Mouse (Mus musculus) v-Abl transformed pro-B cells (cell line): ENCODE measurements at regions not wholly inside any gene's neighbourhood (a gene's known extent, or its start where the extent isn't known, plus 50 kb on each side); places are given as distances from the start of the nearest gene placed in this dataset.
"Not testable (repeated sequence)": the region's sequence is repeated elsewhere in the genome, so short reads cannot be mapped to it uniquely, and the experiment has no call there.

ENCODE experiments used
- in situ Hi-C, 2 experiments: fragments of 400-800 bp; cut with MboI; formaldehyde crosslinking; loops; one replicate each; pipeline ENCODE4 v1.15.1; 2025; ENCODE audit not compliant: unreplicated experiment in 2 of 2

DNA sequence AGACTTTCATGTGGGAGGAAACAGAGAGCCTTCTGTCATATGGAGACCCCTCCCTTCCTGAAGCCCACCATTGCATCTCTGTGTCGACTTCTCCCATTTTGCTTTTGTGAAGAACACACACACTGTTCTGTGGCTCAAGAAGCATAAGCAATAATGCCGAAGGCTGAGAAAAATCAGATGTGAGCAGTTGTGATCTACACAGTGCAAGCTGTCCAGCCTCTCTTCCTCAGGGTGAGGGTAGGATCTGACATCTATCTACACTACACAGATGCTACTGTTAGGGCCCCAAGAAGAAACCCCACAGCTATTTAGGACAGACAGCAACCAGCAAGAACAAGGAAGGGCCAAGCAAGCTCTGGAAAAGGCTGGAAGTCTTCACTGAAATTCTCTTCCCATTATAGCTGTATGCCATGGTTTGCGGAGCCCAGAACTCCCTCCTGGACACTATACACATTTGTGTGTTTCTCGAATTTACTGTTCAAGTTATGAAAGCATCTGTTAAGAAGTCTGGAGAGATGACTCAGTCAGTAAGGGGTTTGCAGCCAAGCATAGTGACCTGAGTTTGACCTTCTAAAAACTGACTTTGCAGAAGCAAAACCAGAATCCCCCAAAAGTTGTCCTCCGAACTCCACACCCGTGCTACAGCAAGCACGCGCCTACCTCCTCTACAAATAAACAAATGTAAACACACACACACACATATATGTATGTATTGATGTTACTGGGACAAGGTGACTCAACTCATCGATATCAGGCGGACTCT lies 218.3 kb upstream of the Sesn3 start:
- in situ Hi-C loops: loop anchor here in 1 of 2 experiments (5.0 kb wide), 2 partner anchors 36 to 221 kb away; partner anchors contain the start of gene Sesn3

DNA sequence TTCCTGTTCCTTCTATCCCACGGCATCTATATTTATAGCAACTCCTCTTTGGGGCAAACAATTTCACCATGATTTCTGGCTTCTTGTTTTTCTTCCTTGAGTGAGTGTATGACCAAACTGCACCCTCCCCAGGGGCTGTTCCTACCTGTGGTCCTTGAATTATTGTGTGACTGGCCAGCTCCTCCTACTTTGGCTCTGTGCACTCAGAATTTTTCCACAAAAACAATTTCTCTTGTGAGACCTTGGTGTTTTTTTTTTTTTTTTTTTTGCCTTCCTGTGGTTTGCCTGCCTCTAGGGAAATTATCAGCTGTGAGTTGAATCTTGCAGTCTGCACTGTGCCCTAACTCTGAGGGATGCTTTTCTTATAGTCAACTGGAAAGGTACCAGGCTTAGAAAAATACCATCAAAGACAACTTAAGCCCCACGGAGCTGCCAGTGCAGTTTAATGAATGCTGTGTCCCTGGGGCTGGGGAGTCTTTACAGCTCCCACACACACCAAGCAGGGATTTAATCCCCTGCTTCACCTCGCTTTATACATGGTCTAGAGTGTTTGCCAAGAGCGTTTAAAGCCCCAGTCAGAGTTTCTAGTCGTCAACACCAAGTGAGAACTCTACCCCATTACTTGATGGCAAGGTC lies 216.2 kb upstream of the Sesn3 start:
- in situ Hi-C loops: loop anchor here in 1 of 2 experiments (5.0 kb wide), 2 partner anchors 34 to 219 kb away; partner anchors contain the start of gene Sesn3

GRCm38 (mm10) chr9:14059228-14059779 lies 215.6 kb upstream of the Sesn3 start:
- in situ Hi-C loops: loop anchor here in 1 of 2 experiments (5.0 kb wide), 2 partner anchors 33 to 218 kb away; partner anchors contain the start of gene Sesn3

GRCm38 (mm10) chr9:14060257-14060656 lies 214.6 kb upstream of the Sesn3 start:
- in situ Hi-C loops: no loop called here

DNA sequence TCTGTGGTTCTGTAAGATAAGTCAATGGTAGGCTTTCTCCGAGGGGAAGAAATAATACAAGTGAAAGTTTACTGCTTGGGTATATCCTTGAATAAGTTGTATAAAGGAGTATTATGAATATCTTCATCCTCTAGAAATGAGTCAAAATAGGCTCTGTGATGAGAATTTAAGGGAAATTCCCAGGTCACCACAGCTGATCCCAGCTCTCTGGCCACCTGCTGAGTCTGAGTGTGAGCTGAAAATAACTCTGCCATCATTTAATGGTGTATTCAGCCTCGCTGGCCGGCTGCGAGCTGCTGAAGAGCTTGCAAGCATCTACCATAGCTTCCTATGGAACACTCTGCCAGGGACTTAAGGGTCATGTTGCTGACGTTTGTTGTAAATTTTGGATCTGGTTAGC lies 213.5 kb upstream of the Sesn3 start:
- in situ Hi-C loops: no loop called here

- in situ Hi-C loops: no loop called here
These were observed 213.0 kb upstream of the Sesn3 start for GRCm38 (mm10) chr9:14061840-14062239.

GRCm38 (mm10) chr9:14062706-14063105 lies 212.2 kb upstream of the Sesn3 start:
- in situ Hi-C loops: no loop called here

DNA sequence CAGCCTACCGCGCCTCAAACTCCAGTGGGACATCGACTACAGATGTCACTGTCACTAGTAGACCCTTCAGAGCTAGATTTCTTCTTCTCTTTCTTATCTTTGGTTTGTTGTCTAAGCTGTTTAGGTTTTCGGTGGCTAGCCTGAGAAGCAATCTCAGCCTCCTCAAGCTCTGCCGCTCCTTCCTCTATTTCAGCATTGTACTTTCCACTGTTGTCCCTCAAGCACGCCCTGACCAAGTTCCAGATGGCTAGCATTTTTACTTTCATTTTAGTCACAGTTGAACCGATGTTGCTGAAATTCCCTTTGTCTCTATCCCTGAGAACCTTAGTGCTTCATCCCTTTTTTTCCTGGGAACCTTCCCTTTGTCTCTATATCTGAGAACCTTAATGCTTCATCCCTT lies 208.1 kb upstream of the Sesn3 start:
- in situ Hi-C loops: not testable (repeated sequence)

GRCm38 (mm10) chr9:14069076-14069475 lies 205.8 kb upstream of the Sesn3 start:
- in situ Hi-C loops: no loop called here

DNA sequence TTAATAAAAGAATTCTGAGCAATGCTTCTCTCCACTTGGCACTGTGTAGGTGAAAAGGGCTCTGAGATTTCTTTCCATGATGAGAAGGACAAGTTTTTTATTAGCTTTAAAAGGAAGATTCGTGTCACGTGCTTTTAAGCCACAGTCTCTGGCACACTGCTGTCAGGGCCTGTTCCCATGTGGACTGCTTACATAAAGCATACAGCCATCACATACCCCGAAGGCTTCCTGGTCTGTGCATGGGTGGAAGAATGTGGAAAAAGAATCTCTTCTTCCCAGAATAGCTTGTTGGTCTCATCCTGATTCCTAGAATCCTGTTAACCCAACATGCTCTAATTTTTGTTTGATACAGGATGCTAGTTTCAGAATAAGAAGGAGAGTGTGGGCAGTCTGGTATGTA lies 205.1 kb upstream of the Sesn3 start:
- in situ Hi-C loops: loop anchor here in 1 of 2 experiments (5.0 kb wide), 1 partner anchor 53 kb away; no protein-coding TSS in a partner anchor

- in situ Hi-C loops: loop anchor here in 1 of 2 experiments (5.0 kb wide), 1 partner anchor 51 kb away; no protein-coding TSS in a partner anchor
These were observed 203.1 kb upstream of the Sesn3 start for GRCm38 (mm10) chr9:14071728-14072127.

- in situ Hi-C loops: loop anchor here in 1 of 2 experiments (5.0 kb wide), 1 partner anchor 49 kb away; no protein-coding TSS in a partner anchor
These were observed 201.9 kb upstream of the Sesn3 start for GRCm38 (mm10) chr9:14072950-14073349.

- in situ Hi-C loops: loop anchor here in 1 of 2 experiments (5.0 kb wide), 1 partner anchor 48 kb away; no protein-coding TSS in a partner anchor
These were observed 200.6 kb upstream of the Sesn3 start for GRCm38 (mm10) chr9:14074273-14074672.

- in situ Hi-C loops: loop anchor here in 1 of 2 experiments (5.0 kb wide), 1 partner anchor 47 kb away; no protein-coding TSS in a partner anchor
These were observed 200.0 kb upstream of the Sesn3 start for GRCm38 (mm10) chr9:14074866-14075265.

- in situ Hi-C loops: no loop called here
These were observed 199.4 kb upstream of the Sesn3 start for GRCm38 (mm10) chr9:14075452-14075851.

DNA sequence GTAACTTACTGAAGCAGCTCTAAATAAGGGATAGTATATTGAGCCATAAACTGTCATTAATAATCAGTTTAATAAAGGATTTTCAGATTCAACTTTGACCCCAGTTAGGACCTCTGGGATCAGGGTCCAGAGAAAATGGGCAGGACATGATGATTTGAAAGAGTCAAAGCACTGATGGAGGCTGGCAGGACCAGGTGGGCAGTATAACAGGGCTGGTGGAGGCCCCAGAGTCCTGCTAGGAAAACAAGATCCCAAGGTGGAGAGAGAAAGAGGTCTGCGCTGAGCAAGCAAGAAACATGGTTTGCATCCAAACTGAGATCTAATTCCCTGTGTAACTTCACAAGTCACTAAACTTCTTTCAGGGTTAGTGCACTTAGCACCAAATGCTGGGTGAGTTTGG lies 199.0 kb upstream of the Sesn3 start:
- in situ Hi-C loops: no loop called here

DNA sequence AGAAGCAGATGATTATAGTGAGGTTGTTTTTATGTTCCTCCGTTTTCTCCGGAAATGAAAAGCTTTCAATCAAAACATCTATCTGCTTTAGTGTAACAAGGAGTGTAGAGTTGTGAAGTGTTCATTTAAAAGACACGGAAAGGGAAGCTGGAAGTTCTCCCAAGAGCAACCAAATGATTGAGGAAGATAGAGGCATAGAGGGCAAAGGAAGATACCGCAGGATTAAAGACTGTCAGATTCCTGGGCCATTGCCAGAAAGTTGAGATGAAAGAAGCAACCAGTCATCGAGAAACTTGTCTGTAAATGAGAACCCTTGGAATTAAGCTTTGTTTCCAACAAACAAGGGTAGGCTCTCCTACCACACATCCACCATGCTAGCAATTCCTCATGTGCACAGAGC lies 198.1 kb upstream of the Sesn3 start:
- in situ Hi-C loops: no loop called here

- in situ Hi-C loops: loop anchor here in 1 of 2 experiments (10.0 kb wide), 1 partner anchor 186 kb away; no protein-coding TSS in a partner anchor
These were observed 193.7 kb upstream of the Sesn3 start for GRCm38 (mm10) chr9:14081138-14081537.

GRCm38 (mm10) chr9:14086201-14086600 lies 188.7 kb upstream of the Sesn3 start:
- in situ Hi-C loops: loop anchor here in 1 of 2 experiments (10.0 kb wide), 1 partner anchor 191 kb away; no protein-coding TSS in a partner anchor

GRCm38 (mm10) chr9:14086611-14087010 lies 188.3 kb upstream of the Sesn3 start:
- in situ Hi-C loops: loop anchor here in 1 of 2 experiments (10.0 kb wide), 1 partner anchor 192 kb away; no protein-coding TSS in a partner anchor

- in situ Hi-C loops: loop anchor here in 1 of 2 experiments (10.0 kb wide), 1 partner anchor 193 kb away; no protein-coding TSS in a partner anchor
These were observed 187.0 kb upstream of the Sesn3 start for GRCm38 (mm10) chr9:14087874-14088273.
